Mouse (Mus musculus) limb, embryonic 12.5 days (tissue): ENCODE measurements around the gene Hdac10. TPM values are rescaled to one million over a fixed set of nuclear protein-coding genes. Genes with fewer than 3 reads are reported as not detected.
A peak's percentile ranks its signal among the peaks of the same experiment; 100 is the strongest.

Source experiments
- ATAC-seq: fragments of 200-750 bp; cut with Nextera tagmentation; 2 replicates; pipeline ENCODE4 v1.8.0; 2017; ENCODE audit warnings: low read depth, moderate TSS enrichment; ENCODE audit not compliant: insufficient number of reproducible peaks, insufficient read depth, low FRiP score, low TSS enrichment
- H3K27ac ChIP-seq: fragments of 300-500 bp; sonication (generic); 2 replicates; pipeline ENCODE4 v1.5.1; 2016; ENCODE audit warnings: mild to moderate bottlenecking, moderate library complexity
- H3K27me3 ChIP-seq: fragments of 300-500 bp; sonication (generic); 2 replicates; pipeline ENCODE4 v1.6.1; 2016; ENCODE audit warnings: mild to moderate bottlenecking, moderate library complexity
- H3K36me3 ChIP-seq: fragments of 300-500 bp; sonication (generic); 2 replicates; pipeline ENCODE4 v1.6.1; 2016; ENCODE audit warnings: mild to moderate bottlenecking, moderate library complexity
- H3K4me1 ChIP-seq: fragments of 300-500 bp; sonication (generic); replicated peaks from 2 replicates; pipeline ENCODE4 v1.6.1; 2016
- H3K4me2 ChIP-seq: fragments of 300-500 bp; sonication (generic); 2 replicates; pipeline ENCODE4 v1.6.1; 2016; ENCODE audit warnings: mild to moderate bottlenecking, moderate library complexity
- H3K4me3 ChIP-seq: fragments of 300-500 bp; sonication (generic); replicated peaks from 2 replicates; pipeline ENCODE4 v1.5.1; 2016; ENCODE audit warnings: mild to moderate bottlenecking
- H3K9ac ChIP-seq: fragments of 300-500 bp; sonication (generic); replicated peaks from 2 replicates; pipeline ENCODE4 v1.6.1; 2016; ENCODE audit warnings: mild to moderate bottlenecking, moderate library complexity
- H3K9me3 ChIP-seq: fragments of 300-500 bp; sonication (generic); 2 replicates; pipeline ENCODE4 v1.6.1; 2016; ENCODE audit warnings: mild to moderate bottlenecking, moderate library complexity
- WGBS: fragments of 180-500 bp; shearing (Covaris S2); methylation state at CpG from one replicate; pipeline ENCODE4 v1.1.7; 2016; 5-methylcytosine and 5-hydroxymethylcytosine counted together
- microRNA-seq: library from miRNA; unstranded; fragments of <30 nt; microRNA quantifications from one replicate; pipeline ENCODE4, GENCODE M21; 2017
- polyA plus RNA-seq: library from polyadenylated mRNA; unstranded; fragments of >200 nt; fragmentation: Nextera tagmentation; extraction: Ambion mirVana; gene quantifications from 2 replicates; pipeline ENCODE4 v1.2.1, GENCODE M21; 2016

Hdac10 gene
- polyA plus RNA-seq, 1 experiment from 2014 or later, result 15.2 TPM

- ATAC-seq, result no peak
- 63% methylated on average over 10 of the region's 10 CpGs for WGBS
- H3K4me3 ChIP-seq, result no peak overlapping the region; the same call in 1 of the 2 replicates
Observed at GRCm38 (mm10) chr15:89073993-89074603, 54.4 kb downstream of the Hdac10 start.

More at GRCm38 (mm10) chr15:89073993-89074603, 54.4 kb downstream of the Hdac10 start:
- Histone ChIP-seq H3K4me2 (no peak overlapping the region), H3K4me1 (peaks cover 37% of the 10 kb centered on the region), H3K9me3 (no peaks in the 10 kb centered on the region), H3K27me3 (peaks cover 18% of the 10 kb centered on the region), H3K27ac (no peak overlapping the region), H3K36me3 (no peaks in the 10 kb centered on the region), H3K9ac (0 out of 2 replicates have a peak overlapping the region, but pooled peaks have one; percentile 91)

Small RNA genes lying within 50 kb of the gene (microRNA-seq; reads per million reads assigned to microRNA genes)
- not detected for gene Mir7118

Other genes with a start within 250 kb of the Hdac10 start
- gene Ttll8, start 174.3 kb downstream of the Hdac10 start, polyA plus RNA-seq, result not detected in 2 replicates
- gene Mlc1, start 149.7 kb downstream of the Hdac10 start, polyA plus RNA-seq, result not detected in 2 replicates
- not detected in 2 replicates for gene Mov10l1, start 145.8 kb downstream of the Hdac10 start, polyA plus RNA-seq
- gene Panx2, start 69.0 kb downstream of the Hdac10 start, polyA plus RNA-seq, result 0.41 and 0.54 TPM in 2 replicates
- 48.6 and 48.7 TPM in 2 replicates for gene Trabd, start 53.6 kb downstream of the Hdac10 start, polyA plus RNA-seq
- 19.2 and 21.1 TPM in 2 replicates for gene Selenoo, start 39.6 kb downstream of the Hdac10 start, polyA plus RNA-seq
- 22.7 and 24.8 TPM in 2 replicates for gene Tubgcp6, start 5.6 kb downstream of the Hdac10 start, polyA plus RNA-seq
- 8.9 and 9.3 TPM in 2 replicates for gene Mapk12, start 12.0 kb upstream of the Hdac10 start, polyA plus RNA-seq
- 13.6 and 14.4 TPM in 2 replicates for gene Mapk11, start 20.9 kb upstream of the Hdac10 start, polyA plus RNA-seq
- gene Plxnb2, start 52.1 kb upstream of the Hdac10 start, polyA plus RNA-seq, result 157 and 170 TPM in 2 replicates
- gene Dennd6b, start 67.8 kb upstream of the Hdac10 start, polyA plus RNA-seq, result 30.1 and 31.2 TPM in 2 replicates
- gene Ppp6r2, start 82.9 kb upstream of the Hdac10 start, polyA plus RNA-seq, result 30.5 and 33.3 TPM in 2 replicates
- 57.2 and 73.4 TPM in 2 replicates for gene Sbf1, start 186.6 kb upstream of the Hdac10 start, polyA plus RNA-seq
- gene Adm2, start 194.0 kb upstream of the Hdac10 start, polyA plus RNA-seq, result 0.16 and 0.17 TPM in 2 replicates
- not detected in 2 replicates for gene Miox, start 205.7 kb upstream of the Hdac10 start, polyA plus RNA-seq
- 43.3 and 47.4 TPM in 2 replicates for gene Lmf2, start 227.0 kb upstream of the Hdac10 start, polyA plus RNA-seq
- gene Ncaph2, start 227.0 kb upstream of the Hdac10 start, polyA plus RNA-seq, result 175 and 183 TPM in 2 replicates
- gene Sco2, start 245.1 kb upstream of the Hdac10 start, polyA plus RNA-seq, result 4.2 and 5.3 TPM in 2 replicates
- 1.5 TPM in 2 replicates for gene Tymp, start 248.3 kb upstream of the Hdac10 start, polyA plus RNA-seq